Mouse (Mus musculus) MEL (cell line): ENCODE measurements around the gene Smyd1.

Source experiments
- CHD1 ChIP-seq: IDR thresholded peaks from 2 replicates; pipeline ENCODE4 v1.6.1; 2012; ENCODE audit warnings: low read depth, mild to moderate bottlenecking, inconsistent platforms, low read length, improper control_type of control experiment
- CTCF ChIP-seq, 3 experiments: IDR thresholded peaks in 2 of 3; conservative IDR thresholded peaks in 1 of 3; 2 replicates each; pipeline ENCODE4 v1.5.1; 2011 to 2012; ENCODE audit warnings: low read length in 3 of 3, low read depth in 2 of 3, mild to moderate bottlenecking in 2 of 3, improper control_type of control experiment in 1 of 3, inconsistent platforms in 1 of 3, mixed read lengths in 1 of 3, moderate library complexity in 1 of 3; ENCODE audit not compliant: control insufficient read depth in 1 of 3, insufficient read depth in 1 of 3, poor library complexity in 1 of 3, severe bottlenecking in 1 of 3
- EP300 ChIP-seq, 2 experiments: IDR thresholded peaks; 2 replicates each; pipeline ENCODE4 v1.6.1; 2011; ENCODE audit warnings: improper control_type of control experiment in 2 of 2, low read length in 2 of 2, low read depth in 1 of 2, mild to moderate bottlenecking in 1 of 2
- JUND ChIP-seq: IDR thresholded peaks from 2 replicates; pipeline ENCODE4 v1.6.1; 2011; ENCODE audit warnings: low read depth, mild to moderate bottlenecking, improper control_type of control experiment, low read length
- MAZ ChIP-seq: IDR thresholded peaks from 2 replicates; pipeline ENCODE4 v1.6.1; 2012; ENCODE audit warnings: low read depth, mild to moderate bottlenecking, inconsistent platforms, low read length, improper control_type of control experiment
- NELFE ChIP-seq: IDR thresholded peaks from 2 replicates; pipeline ENCODE4 v1.6.1; 2011; ENCODE audit warnings: low read depth, low read length, improper control_type of control experiment
- NRF1 ChIP-seq: IDR thresholded peaks from 2 replicates; pipeline ENCODE4 v1.6.1; 2014; ENCODE audit warnings: low read depth, mild to moderate bottlenecking, inconsistent platforms, low read length, improper control_type of control experiment, moderate library complexity; ENCODE audit not compliant: poor library complexity, insufficient read depth, severe bottlenecking
- POLR2A ChIP-seq, 2 experiments: IDR thresholded peaks; 2 replicates each; pipeline ENCODE4 v1.6.1; 2011 to 2012; ENCODE audit warnings: low read length in 2 of 2, mild to moderate bottlenecking in 2 of 2, control low read depth in 1 of 2, improper control_type of control experiment in 1 of 2, low read depth in 1 of 2, moderate library complexity in 1 of 2; ENCODE audit not compliant: control insufficient read depth in 1 of 2, insufficient read depth in 1 of 2, poor library complexity in 1 of 2
- TCF12 ChIP-seq: IDR thresholded peaks from 2 replicates; pipeline ENCODE4 v1.6.1; 2014; ENCODE audit warnings: low read depth, mild to moderate bottlenecking, inconsistent platforms, low read length, improper control_type of control experiment, moderate library complexity
- USF2 ChIP-seq, 2 experiments: IDR thresholded peaks; 2 replicates each; pipeline ENCODE4 v1.6.1; 2011 to 2012; ENCODE audit warnings: improper control_type of control experiment in 2 of 2, low read length in 2 of 2, borderline replicate concordance in 1 of 2, inconsistent platforms in 1 of 2, low read depth in 1 of 2, mild to moderate bottlenecking in 1 of 2; ENCODE audit not compliant: insufficient read depth in 1 of 2
- ZKSCAN1 ChIP-seq: IDR thresholded peaks from 2 replicates; pipeline ENCODE4 v1.6.1; 2012; ENCODE audit warnings: low read depth, mild to moderate bottlenecking, inconsistent platforms, low read length, improper control_type of control experiment, moderate library complexity
- ZMIZ1 ChIP-seq: IDR thresholded peaks from 2 replicates; pipeline ENCODE4 v1.6.1; 2012; ENCODE audit warnings: low read depth, mild to moderate bottlenecking, inconsistent platforms, low read length, improper control_type of control experiment, moderate library complexity

DNA sequence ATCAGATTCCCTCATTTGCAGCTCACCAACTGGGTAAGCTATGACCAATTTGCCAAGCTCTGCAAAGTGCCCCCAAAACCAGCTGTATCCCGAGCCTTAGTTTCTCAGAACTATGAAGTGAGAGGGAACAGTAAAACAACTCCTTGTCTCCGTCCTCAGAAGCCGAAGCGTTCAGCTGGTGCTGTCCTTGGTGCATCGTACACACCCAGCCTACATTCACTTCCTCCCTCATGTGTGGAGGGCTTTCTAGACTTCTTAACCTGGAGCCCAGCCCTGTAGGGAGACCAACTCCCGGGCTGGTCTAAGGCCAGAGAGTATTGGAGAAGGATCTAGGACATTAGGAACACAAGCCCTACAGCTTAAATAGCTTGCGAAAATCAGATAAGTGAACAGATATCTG is 8.5 kb upstream of the Smyd1 start:
- TF ChIP-seq CTCF (IDR thresholded peaks at IDR 0.05 in 2 of 3, conservative IDR thresholded peaks at IDR 0.05 in 1 of 3; ENCODE audit: control insufficient read depth in 1 of 3, insufficient read depth in 1 of 3, low read depth in 2 of 3, low read length in 3 of 3, poor library complexity in 1 of 3, severe bottlenecking in 1 of 3) (no peak), TCF12 (no peak), CHD1 (no peak), NELFE (no peak), JUND (no peak), ZMIZ1 (no peak), POLR2A (IDR thresholded peaks at IDR 0.05; ENCODE audit: control insufficient read depth in 1 of 2, insufficient read depth in 1 of 2, low read depth in 1 of 2, low read length in 2 of 2, poor library complexity in 1 of 2) (no peak), NRF1 (no peak), USF2 (IDR thresholded peaks at IDR 0.05; ENCODE audit: borderline replicate concordance in 1 of 2, insufficient read depth in 1 of 2, low read depth in 1 of 2, low read length in 2 of 2) (no peak), ZKSCAN1 (no peak), EP300 (IDR thresholded peaks at IDR 0.05; ENCODE audit: low read depth in 1 of 2, low read length in 2 of 2) (no peak), MAZ (no peak)
